Mouse (Mus musculus) thymus, postnatal 14 days (tissue): ENCODE measurements around the gene Tmem161b.
"Not testable (repeated sequence)": the region's sequence is repeated elsewhere in the genome, so short reads cannot be mapped to it uniquely, and the experiment has no call there.

ENCODE experiments used
- DNase-seq: peaks from one replicate; pipeline ENCODE4 v3.0.0; 2021

The Tmem161b gene

GRCm38 (mm10) chr13:84221820-84222681 is at the start of gene Tmem161b:
Gene Tmem161b (plus strand): TSS chr13:84222296.
- DNase-seq = peak; percentile 90

- DNase-seq = not testable (repeated sequence)
Measured at GRCm38 (mm10) chr13:84185835-84186234, 36.3 kb upstream of the Tmem161b start.

- DNase-seq = no peak
Measured at GRCm38 (mm10) chr13:84192723-84193122, 29.4 kb upstream of the Tmem161b start.

- no peak for DNase-seq
Measured at GRCm38 (mm10) chr13:84222682-84222992, 541 bp downstream of the Tmem161b start.

GRCm38 (mm10) chr13:84223018-84223417 is 922 bp downstream of the Tmem161b start:
- DNase-seq = no peak

GRCm38 (mm10) chr13:84234019-84234418 is 11.9 kb downstream of the Tmem161b start:
- no peak for DNase-seq

GRCm38 (mm10) chr13:84236768-84237167 is 14.7 kb downstream of the Tmem161b start:
- DNase-seq = no peak

- DNase-seq = no peak
Measured at GRCm38 (mm10) chr13:84238184-84238583, 16.1 kb downstream of the Tmem161b start.

- no peak for DNase-seq
Measured at GRCm38 (mm10) chr13:84248065-84248464, 26.0 kb downstream of the Tmem161b start.

GRCm38 (mm10) chr13:84251295-84251694 is 29.2 kb downstream of the Tmem161b start:
- no peak for DNase-seq

GRCm38 (mm10) chr13:84255047-84255446 is 33.0 kb downstream of the Tmem161b start:
- DNase-seq = no peak

GRCm38 (mm10) chr13:84264418-84264817 is 42.3 kb downstream of the Tmem161b start:
- DNase-seq = not testable (repeated sequence)

- no peak for DNase-seq
Measured at GRCm38 (mm10) chr13:84276246-84276645, 54.1 kb downstream of the Tmem161b start.

- no peak for DNase-seq
Measured at GRCm38 (mm10) chr13:84280352-84280751, 58.3 kb downstream of the Tmem161b start.

- DNase-seq = no peak
Measured at GRCm38 (mm10) chr13:84282966-84283365, 60.9 kb downstream of the Tmem161b start.

GRCm38 (mm10) chr13:84284764-84285558 is 62.9 kb downstream of the Tmem161b start:
- no peak for DNase-seq

GRCm38 (mm10) chr13:84285559-84285945 is 63.5 kb downstream of the Tmem161b start:
- no peak for DNase-seq

- no peak for DNase-seq
Measured at GRCm38 (mm10) chr13:84299445-84300053, 77.5 kb downstream of the Tmem161b start.

GRCm38 (mm10) chr13:84343272-84343671 is 121.2 kb downstream of the Tmem161b start:
- DNase-seq = no peak

GRCm38 (mm10) chr13:84343691-84344495 is 121.8 kb downstream of the Tmem161b start:
- no peak for DNase-seq

GRCm38 (mm10) chr13:84344711-84345110 is 122.6 kb downstream of the Tmem161b start:
- DNase-seq = no peak

- DNase-seq = no peak
Measured at GRCm38 (mm10) chr13:84345114-84345513, 123.0 kb downstream of the Tmem161b start.
